ENCODE assay signal across 13 mouse cellular contexts in genomic region chr5:134396519-134396918, GRCm38 (mm10). TPM values are rescaled to one million over a fixed set of nuclear protein-coding genes. Genes with fewer than 3 reads are reported as not detected.
DNase-seq lines count a peak whose midpoint lies in the region; ATAC-seq and TF ChIP-seq lines count a peak whose summit lies in the region.
"Had no signal": no experiment of that assay in that cellular context is flagged by ENCODE, and none has a peak within 500 bp of the region (broad histone marks: within the 10 kb centered on the region; RNA-seq: fewer than 3 reads in every experiment).

No protein-coding gene starts in this region.

- no peak for TF ChIP-seq CTCF in intestine, postnatal 0 days (IDR thresholded peaks at IDR 0.05; ENCODE audit: low read depth)

- no peak overlapping the region for H3K4me3 ChIP-seq in intestine, postnatal 0 days (ENCODE audit: low read depth, low read length)
- no peak overlapping the region for H3K4me3 ChIP-seq in intestine, embryonic 16.5 days (ENCODE audit: low read length)
- H3K4me3 ChIP-seq in embryonic facial prominence, embryonic 12.5 days = no peak overlapping the region
- no peak overlapping the region for H3K4me3 ChIP-seq in heart, embryonic 13.5 days
- no peak overlapping the region for H3K4me3 ChIP-seq in limb, embryonic 14.5 days (replicated peaks; ENCODE audit: low read length)
- H3K4me3 ChIP-seq: left cerebral cortex, adult 2 months; neural tube, embryonic 15.5 days had no signal

- H3K27ac ChIP-seq in intestine, postnatal 0 days (ENCODE audit: low read depth, low read length) = peak overlapping the region; percentile 71
- H3K27ac ChIP-seq in intestine, embryonic 16.5 days (ENCODE audit: low read length) = no peak overlapping the region
- peak overlapping the region; percentile 46; the same call in 1 of the 2 replicates for H3K27ac ChIP-seq in embryonic facial prominence, embryonic 12.5 days
- peak overlapping the region; percentile 92 for H3K27ac ChIP-seq in heart, embryonic 13.5 days (replicated peaks)
- no peak overlapping the region for H3K27ac ChIP-seq in limb, embryonic 14.5 days (replicated peaks; ENCODE audit: low read depth, low read length)
- H3K27ac ChIP-seq: left cerebral cortex, adult 2 months; neural tube, embryonic 15.5 days had no signal

- H3K27me3 ChIP-seq in intestine, postnatal 0 days (replicated peaks; ENCODE audit: control insufficient read depth, insufficient read depth, low read length) = no peaks in the 10 kb centered on the region
- H3K27me3 ChIP-seq in intestine, embryonic 16.5 days (replicated peaks; ENCODE audit: control insufficient read depth, insufficient read depth, low read length) = no peaks in the 10 kb centered on the region
- H3K27me3 ChIP-seq in embryonic facial prominence, embryonic 12.5 days = no peaks in the 10 kb centered on the region
- H3K27me3 ChIP-seq in heart, embryonic 13.5 days (replicated peaks) = no peaks in the 10 kb centered on the region
- H3K27me3 ChIP-seq in limb, embryonic 14.5 days (ENCODE audit: control insufficient read depth, insufficient read depth, low read length) = no peaks in the 10 kb centered on the region
- H3K27me3 ChIP-seq: neural tube, embryonic 15.5 days had no signal

- no peak overlapping the region for H3K9ac ChIP-seq in intestine, postnatal 0 days (ENCODE audit: low read depth, low read length)
- no peak overlapping the region for H3K9ac ChIP-seq in intestine, embryonic 16.5 days (ENCODE audit: low read depth, low read length)
- H3K9ac ChIP-seq in embryonic facial prominence, embryonic 12.5 days = no peak overlapping the region
- peak overlapping the region; percentile 16; the same call in 1 of the 2 replicates for H3K9ac ChIP-seq in heart, embryonic 13.5 days
- H3K9ac ChIP-seq in limb, embryonic 14.5 days (ENCODE audit: low read depth, low read length, severe bottlenecking) = no peak overlapping the region
- H3K9ac ChIP-seq: neural tube, embryonic 15.5 days had no signal

- TF ChIP-seq POLR2A in limb, embryonic 14.5 days (IDR thresholded peaks at IDR 0.05; ENCODE audit: borderline replicate concordance, extremely low read depth, insufficient read depth, insufficient read length) = no peak

- no peak for ATAC-seq in intestine, postnatal 0 days
- no peak for ATAC-seq in intestine, embryonic 16.5 days
- ATAC-seq in embryonic facial prominence, embryonic 12.5 days (ENCODE audit: insufficient number of reproducible peaks, insufficient read depth, low FRiP score, low TSS enrichment) = no peak
- ATAC-seq in heart, embryonic 13.5 days (ENCODE audit: extremely low read depth, insufficient number of reproducible peaks, low FRiP score, low TSS enrichment) = peak; percentile 53; the same call in 1 of the 2 replicates
- peak; percentile 13; the same call in 1 of the 2 replicates for ATAC-seq in limb, embryonic 14.5 days (ENCODE audit: low FRiP score, low read depth)
- ATAC-seq: midbrain, embryonic 16.5 days had no signal

- no peaks in the 10 kb centered on the region for H3K9me3 ChIP-seq in intestine, postnatal 0 days (ENCODE audit: control insufficient read depth)
- no peaks in the 10 kb centered on the region for H3K9me3 ChIP-seq in intestine, embryonic 16.5 days (ENCODE audit: control insufficient read depth, low read length)
- no peaks in the 10 kb centered on the region for H3K9me3 ChIP-seq in embryonic facial prominence, embryonic 12.5 days
- no peaks in the 10 kb centered on the region for H3K9me3 ChIP-seq in heart, embryonic 13.5 days
- H3K9me3 ChIP-seq in limb, embryonic 14.5 days (ENCODE audit: control insufficient read depth, low read length) = no peaks in the 10 kb centered on the region
- H3K9me3 ChIP-seq: neural tube, embryonic 15.5 days had no signal

- H3K4me1 ChIP-seq in intestine, postnatal 0 days (replicated peaks; ENCODE audit: control insufficient read depth, insufficient read depth, low read length) = 0 out of 2 replicates have a peak, but pooled peaks cover 7% of the 10 kb centered on the region
- peaks cover 16% of the 10 kb centered on the region for H3K4me1 ChIP-seq in intestine, embryonic 16.5 days (ENCODE audit: control insufficient read depth, insufficient read depth, low read length)
- 0 out of 2 replicates have a peak, but pooled peaks cover 15% of the 10 kb centered on the region for H3K4me1 ChIP-seq in embryonic facial prominence, embryonic 12.5 days
- H3K4me1 ChIP-seq in heart, embryonic 13.5 days = peaks cover 50% of the 10 kb centered on the region
- peaks cover 8% of the 10 kb centered on the region for H3K4me1 ChIP-seq in limb, embryonic 14.5 days (ENCODE audit: control insufficient read depth, insufficient read depth, low read length)
- H3K4me1 ChIP-seq: neural tube, embryonic 15.5 days had no signal

- peaks cover 73% of the 10 kb centered on the region for H3K36me3 ChIP-seq in intestine, postnatal 0 days (ENCODE audit: control insufficient read depth, insufficient read depth)
- H3K36me3 ChIP-seq in intestine, embryonic 16.5 days (ENCODE audit: control insufficient read depth, insufficient read depth, low read length) = peaks cover 26% of the 10 kb centered on the region
- peaks cover 82% of the 10 kb centered on the region for H3K36me3 ChIP-seq in embryonic facial prominence, embryonic 12.5 days
- H3K36me3 ChIP-seq in heart, embryonic 13.5 days = peaks cover 95% of the 10 kb centered on the region
- H3K36me3 ChIP-seq in limb, embryonic 14.5 days (ENCODE audit: control insufficient read depth, insufficient read depth, low read length) = peaks cover 95% of the 10 kb centered on the region

- 72% methylated on average over 9 of the region's 9 CpGs for WGBS in intestine, postnatal 0 days
- WGBS in intestine, embryonic 16.5 days = 75% methylated on average over 9 of the region's 9 CpGs
- WGBS in embryonic facial prominence, embryonic 12.5 days = 54% methylated on average over 9 of the region's 9 CpGs
- WGBS in heart, embryonic 13.5 days = 25% methylated on average over 9 of the region's 9 CpGs
- WGBS in limb, embryonic 14.5 days = 55% methylated on average over 9 of the region's 9 CpGs

- DNase-seq in limb, embryonic 14.5 days (ENCODE audit: low spot score) = peak; percentile 12
- no peak for DNase-seq in spleen, adult 18-20 months
- no peak for DNase-seq in c-Kit-positive CD71-positive TER-119-positive erythroid progenitor cells, embryonic 14.5 days (ENCODE audit: low spot score)
- DNase-seq: kidney, postnatal 36 days; right cerebral cortex, adult 18-20 months; thymus, postnatal 14 days had no signal

- H3K4me2 ChIP-seq in intestine, postnatal 0 days (replicated peaks; ENCODE audit: low read depth) = 0 out of 2 replicates have a peak overlapping the region, but pooled peaks have one; percentile 6
- H3K4me2 ChIP-seq in intestine, embryonic 16.5 days (ENCODE audit: low read depth, low read length) = no peak overlapping the region
- H3K4me2 ChIP-seq in embryonic facial prominence, embryonic 12.5 days (replicated peaks) = no peak overlapping the region
- H3K4me2 ChIP-seq in heart, embryonic 13.5 days = 0 out of 2 replicates have a peak overlapping the region, but pooled peaks have one; percentile 11
- no peak overlapping the region for H3K4me2 ChIP-seq in limb, embryonic 14.5 days (replicated peaks; ENCODE audit: low read depth, low read length, severe bottlenecking)
- H3K4me2 ChIP-seq: neural tube, embryonic 15.5 days had no signal

RNA-seq across cellular contexts. Expression of gene Gtf2ird1, which starts 60.0 kb away (rescaled TPM):
- polyA plus RNA-seq in intestine, postnatal 0 days (2015; fragmentation: Nextera tagmentation; extraction: Ambion mirVana) = 42.8 and 46.8 TPM in 2 replicates
- polyA plus RNA-seq in intestine, embryonic 16.5 days (2015; fragmentation: Nextera tagmentation; extraction: Ambion mirVana) = 66.5 and 66.6 TPM in 2 replicates
- 151 and 153 TPM in 2 replicates for polyA plus RNA-seq in embryonic facial prominence, embryonic 12.5 days (2016; fragmentation: Nextera tagmentation; extraction: Ambion mirVana)
- 53.4 and 56.5 TPM in 2 replicates for polyA plus RNA-seq in heart, embryonic 13.5 days (2015; fragmentation: Nextera tagmentation; extraction: Ambion mirVana)
- polyA plus RNA-seq in limb, embryonic 14.5 days (2012; rRNA removed) = 99.0 and 113 TPM in 2 replicates
- polyA plus RNA-seq in limb, embryonic 14.5 days (2014; fragmentation: Nextera tagmentation; extraction: Ambion mirVana) = 100 and 103 TPM in 2 replicates

Comparison
In these comparisons a context has a peak if more than half of its experiments do, and no peak if none do; other contexts are left out.
1. H3K27ac ChIP-seq: peak in intestine, postnatal 0 days (single experiment), embryonic facial prominence, embryonic 12.5 days (single experiment) and heart, embryonic 13.5 days (single experiment); none in intestine, embryonic 16.5 days (single experiment) and limb, embryonic 14.5 days (single experiment).
2. H3K4me2 ChIP-seq: peak in intestine, postnatal 0 days (single experiment) and heart, embryonic 13.5 days (single experiment); none in intestine, embryonic 16.5 days (single experiment), embryonic facial prominence, embryonic 12.5 days (single experiment) and limb, embryonic 14.5 days (single experiment).
3. ATAC-seq: peak in heart, embryonic 13.5 days (single experiment) and limb, embryonic 14.5 days (single experiment); none in intestine, postnatal 0 days (single experiment), intestine, embryonic 16.5 days (single experiment) and embryonic facial prominence, embryonic 12.5 days (single experiment).